Mouse (Mus musculus) cortical plate, adult 2 months (tissue): ENCODE data around the gene Slc48a1. TPM values are rescaled to one million over a fixed set of nuclear protein-coding genes. Genes with fewer than 3 reads are reported as not detected.

Experiments used
- H3K27ac ChIP-seq: fragments of 200-500 bp; 2 replicates; pipeline ENCODE4 v1.5.1; 2012; ENCODE audit warnings: low read length, control low read depth, inconsistent platforms; ENCODE audit not compliant: insufficient read depth
- H3K4me1 ChIP-seq: fragments of 200-500 bp; 2 replicates; pipeline ENCODE4 v1.6.1; 2011; ENCODE audit warnings: low read length; ENCODE audit not compliant: control insufficient read depth, insufficient read depth
- H3K4me3 ChIP-seq: fragments of 200-500 bp; 2 replicates; pipeline ENCODE4 v1.5.1; 2011; ENCODE audit warnings: mild to moderate bottlenecking, low read length, control low read depth; ENCODE audit not compliant: insufficient read depth
- CTCF ChIP-seq: fragments of 200-500 bp; IDR thresholded peaks from 2 replicates; pipeline ENCODE4 v1.5.1; 2011; ENCODE audit warnings: mild to moderate bottlenecking, control low read depth, low read length; ENCODE audit not compliant: insufficient read depth; ENCODE audit errors: extremely low read depth
- POLR2A ChIP-seq: fragments of 200-500 bp; IDR thresholded peaks from 2 replicates; pipeline ENCODE4 v1.6.1; 2011; ENCODE audit warnings: mild to moderate bottlenecking, low read length, control low read depth; ENCODE audit not compliant: insufficient read depth; ENCODE audit errors: extremely low read depth
- polyA plus RNA-seq: library from polyadenylated mRNA; depleted of rRNA; stranded (reverse); fragments of >200 nt; gene quantifications from 2 replicates; pipeline ENCODE4 v1.2.3, GENCODE M21; 2012

The Slc48a1 gene
- polyA plus RNA-seq, 1 experiment: 155 TPM

DNA sequence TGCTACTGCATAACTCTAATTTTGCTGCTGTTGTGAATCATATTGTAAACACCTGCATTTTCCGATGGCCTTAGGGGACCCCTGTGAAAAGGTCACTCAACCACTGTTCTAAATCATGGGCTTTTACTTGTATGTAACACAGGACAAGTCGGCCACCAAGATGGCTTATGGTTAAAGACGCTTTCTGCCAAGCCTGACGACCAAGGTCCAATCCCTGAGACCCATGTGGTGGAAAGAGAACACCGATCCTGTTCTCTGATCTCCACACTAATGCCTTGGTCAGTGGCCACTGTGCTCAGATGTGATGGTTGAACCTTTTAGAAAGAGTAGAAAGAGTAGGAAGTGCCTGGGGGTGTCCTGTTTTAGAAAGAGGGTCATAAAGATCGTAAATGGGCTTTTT is 1.4 kb upstream of the Slc48a1 start:
- TF ChIP-seq POLR2A: no peak
- TF ChIP-seq CTCF: no peak
- Histone ChIP-seq H3K4me1 (no peaks in the 10 kb centered on the region; the same call in 1 of the 2 replicates), H3K4me3 (no peak overlapping the region), H3K27ac (no peak overlapping the region)

DNA sequence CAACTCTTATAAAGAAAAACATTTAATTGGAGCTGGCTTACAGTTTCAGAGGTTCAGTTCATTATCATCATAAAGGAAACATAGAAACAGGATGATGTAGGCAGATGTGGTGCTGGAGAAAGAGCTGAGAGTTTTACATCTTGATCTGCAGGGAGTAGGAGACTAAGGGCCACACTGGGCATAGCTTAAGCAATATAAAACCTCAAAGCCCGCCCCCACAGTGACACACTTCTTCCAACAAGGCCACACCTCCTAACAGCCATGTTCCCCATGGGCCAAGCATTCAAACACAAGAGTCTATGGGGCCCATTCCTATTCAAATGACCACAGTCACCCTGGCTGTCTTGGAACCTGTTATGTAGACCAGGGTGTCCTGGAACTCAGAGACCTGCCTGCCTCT is 1.3 kb downstream of the Slc48a1 start:
- Histone ChIP-seq H3K4me3 (no peak overlapping the region), H3K27ac (no peak overlapping the region), H3K4me1 (peaks cover 2% of the 10 kb centered on the region)
- TF ChIP-seq POLR2A (no peak), CTCF (no peak)

DNA sequence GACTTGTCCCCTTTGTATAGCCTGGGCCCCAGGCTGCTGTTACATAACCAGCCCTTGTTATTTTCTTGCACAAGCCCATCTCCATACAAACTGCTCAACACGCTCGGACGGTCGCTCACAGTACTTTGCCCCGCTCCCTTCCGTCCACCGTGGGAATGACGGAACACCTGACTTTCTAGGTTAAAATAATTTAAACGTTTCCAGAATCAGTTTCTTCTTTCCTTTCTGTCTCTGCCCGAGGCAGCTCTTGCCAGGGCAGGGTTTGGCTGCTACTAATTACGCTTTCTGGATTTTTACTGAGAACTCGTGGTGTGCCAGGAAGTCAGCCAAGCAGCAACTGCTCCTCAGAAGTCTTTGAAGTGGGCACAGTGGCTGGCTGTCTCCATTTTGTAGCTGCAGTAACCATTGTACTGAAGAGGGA is 2.3 kb downstream of the Slc48a1 start:
- TF ChIP-seq CTCF: no peak
- TF ChIP-seq POLR2A: no peak
- H3K27ac ChIP-seq: 0 out of 2 replicates have a peak overlapping the region, but pooled peaks have one; percentile 13
- H3K4me3 ChIP-seq: no peak overlapping the region
- peaks cover 2% of the 10 kb centered on the region for H3K4me1 ChIP-seq

DNA sequence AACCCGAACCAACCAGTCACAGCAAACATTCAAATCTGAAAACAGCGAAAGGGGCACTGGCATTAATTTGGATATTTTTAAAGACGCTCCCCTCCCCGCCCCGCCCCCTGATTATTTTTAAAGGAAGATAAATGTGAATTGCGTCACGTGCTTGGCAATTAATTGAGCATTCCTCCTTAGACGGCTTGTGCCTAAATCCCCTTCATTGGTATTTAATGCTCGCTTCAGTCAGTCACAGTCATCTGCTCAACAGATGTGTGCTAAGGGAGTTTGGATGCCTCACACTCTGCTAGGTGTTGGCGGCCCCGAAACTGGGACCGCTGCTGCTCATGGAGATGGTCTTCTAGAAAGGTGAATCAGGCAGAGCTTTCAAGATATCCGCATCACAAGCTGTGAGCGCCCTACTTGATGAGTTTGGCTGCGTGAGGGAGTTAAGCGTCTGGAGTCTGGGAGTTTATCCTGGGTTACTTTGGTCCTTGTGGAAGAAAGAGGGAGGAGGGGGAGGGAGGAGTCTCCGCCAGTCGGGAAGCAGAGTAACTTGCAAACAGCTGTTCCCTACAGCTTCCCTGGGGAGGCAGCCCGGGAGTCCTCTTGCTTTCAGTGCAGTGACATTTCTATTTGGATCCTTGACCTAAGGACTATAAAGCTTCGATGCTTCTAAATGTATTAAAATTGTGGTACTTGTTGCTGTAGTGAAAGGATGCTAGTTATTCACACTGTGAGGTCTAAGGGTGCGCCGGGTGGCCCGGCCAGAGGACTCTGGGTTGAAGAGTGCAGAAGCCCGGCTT is 3.8 kb downstream of the Slc48a1 start:
- H3K27ac ChIP-seq: no peak overlapping the region
- H3K4me3 ChIP-seq: no peak overlapping the region
- H3K4me1 ChIP-seq: peaks cover 7% of the 10 kb centered on the region
- TF ChIP-seq CTCF: no peak
- TF ChIP-seq POLR2A: no peak

DNA sequence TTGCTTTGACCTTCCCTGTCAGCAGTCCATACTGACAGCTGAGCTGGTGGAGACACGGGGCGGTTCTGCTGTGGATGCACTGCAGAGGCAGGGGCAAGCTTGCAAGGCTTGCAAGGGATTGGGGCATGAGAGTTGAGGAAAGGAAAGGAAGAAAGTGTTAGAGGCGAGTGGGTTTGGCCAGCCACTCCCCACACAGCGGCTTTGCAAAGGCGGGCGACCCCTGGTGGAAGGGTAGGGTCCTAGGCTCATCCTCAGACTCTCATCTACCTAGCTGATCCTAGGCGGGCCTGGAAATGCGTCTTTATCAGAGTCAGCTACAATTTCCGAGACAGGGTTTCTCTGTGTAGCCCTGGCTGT is 4.4 kb downstream of the Slc48a1 start:
- H3K4me1 ChIP-seq: peaks cover 9% of the 10 kb centered on the region
- no peak overlapping the region for H3K27ac ChIP-seq
- TF ChIP-seq CTCF (peak; percentile 34), POLR2A (no peak)
- H3K4me3 ChIP-seq: no peak overlapping the region

DNA sequence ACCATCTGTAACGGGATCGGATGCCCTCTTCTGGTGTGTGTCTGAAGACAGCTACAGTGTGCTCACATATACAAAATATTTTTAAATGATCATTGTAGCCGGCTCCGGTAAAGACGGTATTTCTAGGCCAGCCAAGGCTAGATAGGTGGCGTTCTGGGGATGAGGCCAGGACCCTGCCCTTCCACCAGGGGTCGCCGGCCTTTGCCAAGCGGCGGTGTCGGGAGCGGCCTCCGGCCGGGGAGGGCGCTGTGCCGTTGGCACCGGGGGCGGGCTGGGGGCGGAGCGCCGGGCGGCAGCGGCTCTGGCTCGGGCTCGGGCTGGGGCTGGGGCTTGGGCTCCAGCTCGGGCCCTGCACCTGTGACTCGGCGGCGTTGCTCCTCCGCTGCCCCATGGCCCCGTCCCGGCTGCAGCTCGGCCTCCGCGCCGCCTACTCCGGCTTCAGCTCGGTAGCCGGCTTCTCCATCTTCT is 5.8 kb downstream of the Slc48a1 start:
- TF ChIP-seq CTCF: peak; percentile 56
- 0 out of 2 replicates have a peak, but pooled peaks have one; percentile 49 for TF ChIP-seq POLR2A

DNA sequence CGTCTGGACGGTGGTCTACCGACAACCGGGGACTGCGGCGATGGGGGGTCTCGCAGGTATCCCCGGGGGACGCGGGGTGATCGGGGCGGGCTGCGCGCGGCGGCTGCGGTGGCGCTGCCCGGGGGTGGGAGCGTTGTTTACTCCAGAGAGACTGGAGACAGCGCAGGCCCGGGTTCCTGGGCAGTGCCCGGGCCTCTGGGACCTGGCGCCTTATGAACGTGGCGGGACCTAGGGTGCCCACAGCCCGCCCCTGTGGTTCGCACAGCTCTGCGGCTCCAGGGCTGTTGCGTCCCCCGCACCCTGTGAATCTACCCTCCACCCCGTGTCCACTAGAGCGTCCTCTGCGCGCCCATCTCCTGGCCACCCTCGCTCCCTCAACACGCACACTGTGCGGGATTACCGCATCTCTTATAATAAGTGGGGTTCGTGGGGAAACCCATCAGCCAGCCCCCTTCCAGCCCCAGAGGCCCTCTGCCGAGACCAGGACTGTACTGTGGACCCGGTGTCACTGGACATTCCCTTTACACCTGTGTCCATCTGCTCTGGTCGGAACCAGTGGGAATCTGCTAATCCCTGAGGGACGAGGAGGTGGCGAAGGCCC is 6.3 kb downstream of the Slc48a1 start:
- no peak for TF ChIP-seq CTCF
- no peak for TF ChIP-seq POLR2A
- Histone ChIP-seq H3K27ac (peak overlapping the region; percentile 96), H3K4me1 (peaks cover 13% of the 10 kb centered on the region), H3K4me3 (peak overlapping the region; percentile 98)

More for the DNA sequence above, 5.8 kb downstream of the Slc48a1 start:
- Histone ChIP-seq H3K4me1 (peaks cover 13% of the 10 kb centered on the region), H3K4me3 (peak overlapping the region; percentile 98), H3K27ac (peak overlapping the region; percentile 96)

DNA sequence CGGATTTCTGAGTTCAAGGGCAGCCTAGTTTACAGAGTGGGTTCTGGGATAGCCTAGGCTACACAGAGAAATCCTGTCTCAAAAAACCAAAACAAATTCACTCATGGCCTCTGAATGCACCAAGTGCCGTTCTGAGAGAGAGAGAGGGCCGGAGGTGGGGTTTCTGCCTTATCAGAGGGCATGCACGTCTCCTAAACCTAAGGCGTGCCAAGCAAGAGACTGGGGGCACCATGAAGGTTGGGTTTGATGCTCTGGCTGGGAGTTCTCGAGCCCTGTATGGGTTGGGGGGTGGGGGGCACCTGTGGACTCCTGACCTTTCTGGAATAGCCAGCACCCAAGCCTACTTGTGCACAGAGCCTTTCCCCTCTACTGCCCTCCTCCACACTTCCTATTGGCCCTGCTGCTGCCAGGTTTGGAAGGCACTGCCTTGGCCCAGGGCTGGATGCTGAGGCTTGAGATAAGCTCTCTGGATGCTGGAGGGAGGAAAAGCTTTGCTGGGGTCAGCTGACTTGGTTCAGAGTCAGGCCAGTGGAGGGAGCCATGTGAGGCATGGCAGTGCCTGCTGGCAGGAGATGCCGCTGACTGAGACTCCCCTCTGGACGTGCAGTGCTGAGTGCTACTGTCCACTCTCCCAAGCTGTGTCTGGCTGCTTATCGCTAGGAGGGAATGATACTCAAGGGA is 7.6 kb downstream of the Slc48a1 start:
- Histone ChIP-seq H3K4me1 (peaks cover 13% of the 10 kb centered on the region), H3K27ac (peak overlapping the region; percentile 83), H3K4me3 (peak overlapping the region; percentile 98; the same call in 1 of the 2 replicates)

DNA sequence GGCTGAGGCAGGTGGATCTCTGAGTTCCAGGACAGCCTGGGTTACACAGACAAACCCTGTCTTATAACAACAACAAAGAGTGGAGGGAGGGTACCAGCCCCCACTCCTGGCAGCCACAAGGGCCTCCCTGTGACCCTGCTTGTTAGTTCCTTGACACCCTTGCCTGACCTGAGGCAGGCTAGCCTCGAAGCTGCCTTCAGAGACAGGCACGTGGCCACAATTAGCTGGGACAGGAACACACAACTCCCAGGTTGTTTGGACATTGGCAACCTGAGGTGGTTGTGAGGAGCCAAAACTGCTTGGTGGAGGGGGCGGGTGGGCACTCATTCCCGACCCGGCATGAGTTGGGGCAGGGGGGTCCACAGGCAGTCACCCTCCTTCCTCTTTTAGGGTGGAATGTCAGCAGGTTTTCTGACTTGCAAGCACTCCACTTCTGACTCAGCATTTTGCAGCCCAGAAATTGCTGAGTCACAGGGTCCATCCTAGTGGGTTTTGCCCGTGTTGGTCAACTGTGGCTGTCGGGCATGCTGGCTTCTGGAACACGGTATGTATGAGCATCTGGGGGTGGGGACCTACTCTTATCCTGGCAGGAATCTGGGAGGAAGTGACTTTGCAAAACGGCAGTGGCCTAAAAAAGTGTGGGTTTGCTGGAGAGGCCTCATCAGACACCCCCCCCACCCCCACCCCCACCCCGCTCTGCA is 8.2 kb downstream of the Slc48a1 start:
- TF ChIP-seq POLR2A: no peak
- no peak for TF ChIP-seq CTCF
- Histone ChIP-seq H3K4me3 (no peak overlapping the region; the same call in 1 of the 2 replicates), H3K27ac (peak overlapping the region; percentile 83), H3K4me1 (peaks cover 13% of the 10 kb centered on the region)

More for the DNA sequence above, 7.6 kb downstream of the Slc48a1 start:
- TF ChIP-seq CTCF: no peak
- 0 out of 2 replicates have a peak, but pooled peaks have one; percentile 20 for TF ChIP-seq POLR2A
